Mouse (Mus musculus): ENCODE measurements around the gene Ncapd3.
A peak's percentile ranks its signal among the peaks of the same experiment; 100 is the strongest.

The Ncapd3 gene

DNA sequence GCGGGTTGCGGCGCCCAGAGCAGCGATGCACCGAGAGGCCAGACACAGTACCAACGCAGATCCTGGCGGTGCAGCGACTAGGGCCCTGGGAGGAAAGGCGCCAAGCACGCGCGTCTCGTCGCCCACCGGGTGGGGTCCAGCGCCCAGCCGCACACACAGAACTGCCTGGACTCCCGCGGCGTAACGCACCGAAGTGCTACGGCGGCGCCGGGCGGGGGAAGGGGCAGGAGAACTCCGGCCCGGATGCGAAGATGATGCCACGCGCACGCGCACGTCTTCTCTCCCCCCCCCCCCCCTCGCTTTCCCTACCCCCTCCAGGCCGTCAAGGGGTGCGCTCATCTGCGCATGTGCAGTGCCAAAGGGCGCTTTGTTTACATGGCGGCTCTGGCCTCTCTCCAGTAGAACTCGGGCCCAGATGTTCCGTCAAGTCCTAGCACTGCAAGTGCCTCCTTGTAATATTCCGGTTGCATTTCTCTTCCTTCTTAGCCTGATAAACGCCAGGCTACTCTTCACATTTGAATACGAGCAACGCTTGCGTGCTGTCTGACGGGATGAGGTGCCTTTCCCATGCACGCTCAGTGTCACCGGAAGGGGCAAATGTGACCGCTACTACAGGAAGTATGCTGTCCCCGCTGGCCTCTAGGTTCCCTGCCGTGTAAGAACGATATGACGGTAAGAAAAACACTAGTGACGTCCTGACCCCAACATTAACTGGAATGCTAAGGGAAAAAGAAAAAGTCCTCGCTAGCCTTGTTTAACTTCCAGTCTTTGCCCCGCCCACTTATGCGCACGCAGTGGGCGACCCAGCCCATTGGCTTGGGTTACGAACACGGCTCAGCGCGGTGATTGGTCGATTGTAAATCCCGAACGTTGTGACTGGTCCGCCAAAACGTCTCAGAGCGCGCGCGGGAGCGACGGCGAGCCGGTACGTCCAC, at the start of gene Ncapd3, which contains the start of gene Vps26b:
Gene Ncapd3, plus strand, starts transcription at position 348 of the 935 bp plus-strand sequence.
Gene Vps26b, minus strand, starts transcription at position 238 of the 935 bp plus-strand sequence.
- peak; percentile 90 for DNase-seq (ENCODE audit: low spot score)

DNA sequence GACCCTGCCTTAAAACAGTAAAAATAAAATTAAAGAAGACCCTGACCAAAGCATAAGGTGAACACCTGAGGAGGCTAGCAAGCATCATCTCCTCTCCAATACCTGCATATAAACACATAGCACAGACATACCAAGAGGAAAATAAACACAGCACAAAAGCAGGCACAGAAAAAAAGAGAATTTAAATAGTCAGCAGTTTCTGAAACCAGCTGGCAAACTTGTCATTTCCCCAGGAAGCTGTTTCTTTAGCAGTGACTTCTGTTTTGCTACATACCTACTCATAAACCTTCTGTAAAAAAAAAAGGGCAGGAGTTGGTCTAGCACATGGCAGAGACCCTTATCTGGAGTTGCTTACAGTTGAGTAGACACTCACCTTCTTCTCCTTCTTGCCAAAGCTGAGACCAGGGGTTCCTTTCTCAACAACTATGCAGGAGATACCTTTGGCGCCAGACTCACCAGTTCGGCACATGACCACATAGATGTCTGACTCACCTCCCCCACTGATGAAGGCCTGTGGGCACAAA, 44.8 kb upstream of the Ncapd3 start:
- no peak for DNase-seq (ENCODE audit: low spot score)

DNA sequence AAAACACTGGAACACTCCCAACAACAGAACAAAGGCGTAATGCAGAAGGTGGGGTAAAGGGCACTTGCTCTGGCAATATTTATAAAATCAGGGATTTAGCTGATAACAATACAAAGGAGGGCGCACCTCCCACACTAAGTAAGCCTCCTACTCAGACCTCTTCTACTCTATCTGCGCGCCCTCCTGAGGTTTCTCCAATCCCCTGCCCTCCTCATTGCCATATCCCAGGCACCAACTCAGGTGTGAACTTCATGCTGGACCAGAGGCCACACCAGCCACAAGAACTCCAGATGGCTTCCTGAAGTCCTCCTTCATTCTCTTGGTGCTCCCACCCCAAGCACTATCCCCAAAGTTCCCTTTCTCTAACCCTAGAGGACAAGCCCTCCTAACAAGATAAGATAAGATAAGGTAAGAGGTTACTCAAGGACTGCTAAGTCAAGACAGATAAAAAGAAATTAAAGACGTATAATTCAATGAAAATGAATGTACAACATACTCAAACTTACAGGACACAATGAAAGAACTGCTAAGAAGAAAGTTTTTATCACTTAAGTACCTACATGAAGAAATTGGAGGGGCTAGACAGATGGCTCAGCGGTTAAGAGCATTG, 44.2 kb upstream of the Ncapd3 start:
- DNase-seq (ENCODE audit: low spot score), result no peak

DNA sequence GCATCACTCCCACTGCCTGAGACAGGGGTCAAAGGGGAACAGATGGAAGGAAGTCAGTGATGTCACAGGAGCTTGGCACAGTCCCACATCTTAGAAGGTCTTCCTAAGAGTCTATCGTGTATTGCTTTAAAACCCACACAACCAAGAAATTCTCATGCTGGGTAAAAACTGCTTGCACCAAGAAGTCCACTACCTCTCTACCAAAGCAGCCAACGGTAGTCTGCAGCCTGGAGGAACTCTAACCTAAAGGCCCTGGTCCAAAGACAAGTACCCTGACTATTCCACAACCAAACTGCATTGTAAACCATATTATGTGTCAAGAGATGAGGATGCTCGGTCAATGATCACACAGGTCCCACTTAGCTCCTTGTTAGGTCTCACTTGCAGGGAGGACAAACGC, 39.8 kb upstream of the Ncapd3 start:
- no peak for DNase-seq (ENCODE audit: low spot score)

DNA sequence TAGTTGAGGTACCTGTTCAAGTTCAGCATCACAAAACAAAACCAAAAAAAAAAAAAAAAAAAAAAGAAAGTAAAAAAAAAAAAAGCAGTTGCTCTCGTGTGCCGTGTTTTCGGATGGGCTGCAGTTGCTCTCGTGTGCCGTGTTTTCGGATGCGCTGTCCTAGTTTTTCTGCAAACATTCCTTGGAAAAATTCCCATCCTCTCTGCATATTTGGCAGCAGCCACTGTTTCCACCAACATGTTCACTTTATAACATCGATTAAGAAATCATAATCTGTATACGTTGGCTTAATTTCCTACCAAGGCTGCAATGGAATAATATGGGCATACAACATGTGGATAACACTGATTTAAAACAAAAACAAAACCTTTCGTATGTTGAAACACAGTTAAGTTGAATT, 36.9 kb upstream of the Ncapd3 start:
- no peak for DNase-seq (ENCODE audit: low spot score)

DNA sequence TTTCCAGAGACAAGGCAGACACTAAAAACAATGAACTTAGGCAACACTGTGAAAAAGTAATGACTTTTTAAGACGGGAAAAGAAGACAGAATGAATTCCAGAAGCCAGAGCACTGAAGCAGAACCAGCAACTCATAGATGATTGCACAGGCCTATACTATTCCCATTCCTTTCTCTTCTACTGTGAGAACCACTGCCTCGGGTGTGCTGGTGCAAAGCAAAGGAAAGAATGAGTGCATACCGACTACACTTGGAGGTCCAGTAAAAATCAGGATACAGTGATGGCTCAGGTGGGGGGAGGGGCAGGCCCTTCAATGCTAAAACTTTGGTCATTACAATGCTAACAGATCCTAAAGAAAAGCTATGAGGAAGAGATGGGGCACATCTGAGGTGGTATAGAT, 36.1 kb upstream of the Ncapd3 start:
- DNase-seq (ENCODE audit: low spot score), result no peak

DNA sequence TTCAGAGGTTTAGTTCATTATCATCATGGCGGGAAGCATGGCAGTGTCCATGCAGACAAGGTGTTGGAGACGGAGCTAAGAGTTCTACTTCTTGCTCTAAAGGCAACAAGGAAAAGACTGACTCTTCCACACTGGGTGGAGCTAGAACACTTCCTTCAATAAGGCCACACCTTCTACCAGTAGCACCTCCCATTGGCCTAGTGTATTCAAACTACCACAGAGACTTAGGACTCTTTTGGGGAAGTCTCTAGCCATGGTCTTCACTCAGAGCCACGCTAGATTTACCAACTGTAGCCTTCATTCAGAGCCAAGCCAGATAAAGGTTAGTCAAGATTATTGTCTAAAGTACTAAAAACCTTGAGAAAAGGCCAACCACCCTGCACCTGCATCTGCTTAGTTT, 32.9 kb upstream of the Ncapd3 start:
- no peak for DNase-seq (ENCODE audit: low spot score)

DNA sequence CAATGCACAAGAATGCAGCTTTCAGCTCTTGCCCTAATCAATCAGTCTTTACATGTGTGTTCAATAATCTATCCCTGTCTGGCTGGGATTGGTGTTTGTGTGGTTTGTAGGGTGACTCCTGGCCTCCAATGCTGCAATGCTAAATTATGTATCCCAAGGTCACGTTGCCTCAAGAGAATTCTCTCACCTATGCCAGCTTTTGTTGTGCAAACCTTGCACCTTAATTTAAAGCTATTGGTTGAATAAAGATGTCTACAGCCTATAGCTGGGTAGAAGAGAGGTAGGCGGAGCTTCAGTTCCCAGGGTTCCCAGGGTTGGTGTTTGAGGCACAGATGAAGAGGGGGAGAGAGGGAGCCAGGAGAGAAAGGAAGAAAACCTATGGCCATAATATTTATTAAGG, 32.5 kb upstream of the Ncapd3 start:
- DNase-seq (ENCODE audit: low spot score), result no peak

DNA sequence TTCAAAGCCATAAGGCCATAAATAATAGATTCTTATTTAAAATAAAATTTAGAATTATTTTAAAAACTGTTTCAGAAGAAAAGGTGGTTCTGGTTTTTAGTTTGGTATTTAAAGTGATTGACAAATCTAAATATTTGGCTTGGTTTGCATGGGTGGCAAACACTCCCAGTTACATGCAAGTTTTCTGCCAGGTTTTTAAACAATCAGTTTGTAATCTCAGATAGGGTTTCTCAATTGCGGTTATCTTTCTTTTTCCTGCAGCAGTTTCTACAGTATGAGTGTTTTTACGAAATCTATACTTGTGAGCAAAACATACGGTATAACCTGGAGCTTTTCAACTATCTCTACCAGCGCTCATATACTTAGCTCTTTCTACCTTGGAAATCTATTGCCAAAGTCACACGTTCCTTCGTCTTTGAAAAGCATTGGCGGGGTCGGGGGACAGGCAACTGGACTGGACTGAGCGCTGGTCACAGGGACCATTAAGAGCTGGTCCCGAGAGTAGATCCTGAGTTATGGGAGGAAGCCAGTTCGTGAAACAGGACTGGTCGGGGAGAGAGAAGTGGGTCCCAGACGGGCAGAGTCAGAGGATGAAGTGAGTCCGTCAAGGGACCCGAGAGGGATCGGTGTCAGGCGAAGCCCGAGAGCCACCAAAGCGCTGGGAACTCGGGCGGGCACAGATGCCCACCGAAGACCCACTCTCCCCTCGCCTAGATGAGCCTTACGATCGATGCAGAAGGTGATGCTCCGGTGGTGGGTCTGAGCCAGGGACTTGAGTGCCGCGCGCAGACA, 31.1 kb upstream of the Ncapd3 start:
- peak; percentile 6 for DNase-seq (ENCODE audit: low spot score)

DNA sequence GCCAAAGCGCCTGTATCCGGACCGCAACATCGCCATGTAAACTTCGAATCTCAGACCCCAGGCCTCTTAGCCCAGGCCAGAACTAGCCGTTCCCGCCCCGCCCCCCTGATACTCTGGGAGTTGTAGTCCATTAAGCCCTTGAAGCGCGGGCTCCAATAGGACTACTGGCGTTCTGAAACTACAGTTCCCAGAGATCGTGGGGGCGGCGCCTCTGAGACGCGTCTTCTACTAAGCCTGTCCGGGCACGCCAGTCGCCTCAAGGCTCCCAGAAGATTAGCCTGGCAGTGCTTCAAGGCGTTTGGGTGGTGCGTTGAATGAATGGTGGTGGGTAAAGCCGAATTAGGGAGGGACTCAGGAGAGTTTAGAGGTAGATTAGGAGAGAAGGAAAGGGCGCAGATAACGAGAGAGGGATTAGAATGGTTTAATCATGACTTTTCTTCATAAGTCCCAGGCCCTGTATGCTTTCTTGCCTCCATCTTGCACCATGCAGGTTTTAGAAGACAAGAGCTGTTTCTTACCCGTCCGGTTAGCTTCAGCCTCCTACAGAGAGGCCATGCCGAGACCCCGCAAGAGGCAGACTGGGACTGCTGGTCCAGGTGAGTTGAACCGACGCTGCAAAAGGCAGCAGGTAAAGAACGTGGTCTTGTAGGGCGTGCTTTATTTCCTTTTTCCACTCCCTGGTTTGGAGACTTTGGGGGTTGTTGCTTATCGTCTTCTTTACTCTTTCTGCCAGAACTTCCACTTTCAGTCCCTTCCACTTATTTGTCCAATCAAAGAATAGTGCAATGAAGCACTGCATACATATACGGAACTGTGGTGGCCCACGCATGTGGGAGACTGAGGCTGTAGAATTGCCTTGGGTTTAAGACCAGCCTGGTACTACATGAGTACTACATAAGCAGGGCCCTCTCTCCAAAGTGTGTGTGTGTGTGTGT, 30.2 kb upstream of the Ncapd3 start, which contains the start of the genes Acad8 and Thyn1:
Gene Acad8, minus strand, starts transcription at position 106 of the 935 bp plus-strand sequence.
Gene Thyn1, plus strand, starts transcription at position 250 of the 935 bp plus-strand sequence.
- DNase-seq (ENCODE audit: low spot score), result peak; percentile 83

DNA sequence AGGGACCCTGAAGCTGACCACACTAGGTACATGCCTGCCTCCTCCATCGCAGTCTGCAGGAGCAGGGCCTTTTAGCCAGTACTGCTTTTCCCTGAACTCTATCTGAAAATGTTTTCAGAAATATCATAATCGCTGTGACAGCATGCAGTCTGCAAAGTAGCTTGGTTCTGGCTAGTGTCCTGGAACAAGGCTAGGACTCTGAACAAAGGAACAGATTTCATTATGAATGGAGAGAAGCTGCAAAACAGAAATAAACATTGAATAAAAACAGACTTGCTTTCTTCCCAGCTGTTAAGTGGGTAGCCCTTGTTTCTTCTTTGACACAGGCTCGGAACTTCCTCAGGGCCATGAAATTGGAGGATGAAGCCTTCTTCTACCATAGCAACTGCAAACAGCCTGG, 24.7 kb upstream of the Ncapd3 start:
- no peak for DNase-seq (ENCODE audit: low spot score)

DNA sequence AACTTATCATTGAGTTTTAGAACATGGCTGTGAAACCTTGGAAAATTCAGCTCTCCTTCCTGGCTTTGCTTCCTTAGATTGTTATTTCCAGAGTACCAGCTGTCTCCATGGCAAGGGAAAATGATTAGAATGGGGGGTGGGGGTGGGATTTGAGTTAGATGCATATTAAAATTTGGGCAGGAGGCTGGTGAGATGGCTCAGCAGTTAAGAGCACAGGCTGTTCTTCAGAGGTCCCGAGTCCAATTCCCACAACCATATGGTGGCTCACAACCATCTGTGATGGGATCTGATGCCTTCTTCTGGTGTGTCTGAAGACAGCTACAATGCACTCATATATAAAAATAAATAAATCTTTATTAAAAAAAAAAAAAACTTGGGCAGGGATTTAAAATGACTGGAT, 24.0 kb upstream of the Ncapd3 start:
- DNase-seq (ENCODE audit: low spot score), result no peak

DNA sequence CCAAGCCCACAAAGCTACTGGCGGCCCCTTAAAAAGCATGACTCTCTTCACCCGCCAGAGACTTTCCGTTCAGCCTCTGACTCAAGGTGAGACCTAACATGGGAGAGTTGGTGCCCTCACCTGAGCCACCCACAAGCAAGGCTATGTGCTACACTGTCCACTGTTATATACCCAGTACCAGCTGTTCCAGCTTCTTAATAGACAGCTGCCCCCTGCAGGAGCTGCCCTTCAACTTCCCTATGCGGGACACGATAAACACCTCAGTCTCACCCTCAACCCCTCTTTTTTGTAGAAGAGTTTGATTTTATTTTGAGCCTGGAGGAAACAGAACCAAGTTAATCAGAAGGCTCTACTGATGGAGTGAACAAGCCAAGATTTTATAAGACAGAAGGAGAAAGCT, 23.1 kb upstream of the Ncapd3 start:
- DNase-seq (ENCODE audit: low spot score), result no peak

DNA sequence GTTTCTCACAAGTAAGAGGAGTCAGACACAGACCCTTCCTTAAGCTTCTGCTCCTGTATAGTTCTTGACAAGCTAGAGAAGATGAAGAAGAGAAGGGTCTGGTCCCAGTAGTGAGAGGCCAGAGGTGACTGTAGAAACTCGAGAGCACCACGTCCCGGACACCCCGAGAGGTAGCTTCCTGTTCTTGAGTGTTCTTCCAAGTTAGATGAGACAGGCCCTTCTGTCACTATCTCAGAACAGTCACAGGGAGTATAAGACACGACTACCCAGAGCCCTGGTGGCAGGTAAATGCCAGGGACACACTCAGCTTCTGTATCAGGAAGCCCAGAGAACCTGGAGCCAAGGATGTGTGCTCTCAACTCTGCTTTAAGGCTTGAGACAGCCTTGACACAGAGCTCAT, 20.7 kb upstream of the Ncapd3 start:
- DNase-seq (ENCODE audit: low spot score), result no peak

DNA sequence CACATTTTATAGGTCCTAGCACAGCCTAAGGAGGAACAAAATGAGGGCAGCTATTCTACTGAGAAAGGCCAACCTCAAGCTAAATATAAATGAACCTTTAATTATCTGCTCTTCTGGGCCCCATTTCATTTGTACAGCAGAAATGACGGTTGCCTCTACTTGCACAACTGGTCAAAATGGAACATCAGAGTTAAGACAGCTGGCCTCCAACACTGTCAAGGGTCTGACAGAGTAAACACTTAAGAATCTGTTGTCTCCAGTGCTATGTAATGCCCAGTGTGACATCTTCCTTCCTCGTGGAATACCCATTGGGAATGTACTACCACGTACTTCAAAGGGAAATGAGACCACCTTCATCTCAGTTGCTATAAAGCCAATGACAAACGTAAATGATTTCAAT, 18.4 kb upstream of the Ncapd3 start:
- no peak for DNase-seq (ENCODE audit: low spot score)

DNA sequence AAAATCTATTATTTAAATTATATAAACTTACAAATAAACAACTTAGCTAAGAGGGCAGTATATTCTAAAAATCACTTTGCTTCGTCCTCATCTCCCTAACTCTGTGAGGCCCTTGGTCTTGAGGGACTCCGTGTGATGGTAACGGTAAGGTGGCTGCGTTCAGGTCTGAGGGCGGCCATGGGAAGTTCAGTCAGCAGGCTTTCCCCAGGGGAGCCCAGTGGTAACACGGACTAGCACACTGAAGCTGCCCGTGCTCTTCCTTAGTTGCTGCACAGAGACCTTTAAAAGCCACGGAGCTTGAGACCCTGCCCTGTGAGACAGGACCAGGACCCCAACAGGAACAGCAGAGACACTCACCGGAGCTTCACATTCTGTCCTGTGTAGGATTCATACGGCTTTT, 11.0 kb upstream of the Ncapd3 start:
- DNase-seq (ENCODE audit: low spot score), result no peak

DNA sequence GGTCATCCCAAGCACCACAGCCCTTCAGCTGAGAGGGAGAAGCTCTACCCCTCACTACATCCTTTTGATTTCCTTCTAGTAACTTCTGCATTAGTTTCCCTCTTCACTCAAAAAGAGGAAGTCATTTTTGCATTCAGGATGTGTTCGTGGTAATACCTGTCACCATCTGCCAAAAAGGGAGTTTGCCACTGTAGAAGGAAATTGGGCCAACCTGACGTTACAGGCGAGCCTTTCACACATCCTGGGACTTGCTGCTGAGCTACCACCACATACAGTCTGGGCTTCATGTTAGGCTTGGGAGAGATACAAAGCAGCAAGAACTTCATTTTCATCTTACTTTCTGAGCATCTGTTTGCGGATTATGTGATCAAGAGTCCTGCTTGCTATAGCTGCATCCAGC, 6.3 kb upstream of the Ncapd3 start:
- no peak for DNase-seq (ENCODE audit: low spot score)

DNA sequence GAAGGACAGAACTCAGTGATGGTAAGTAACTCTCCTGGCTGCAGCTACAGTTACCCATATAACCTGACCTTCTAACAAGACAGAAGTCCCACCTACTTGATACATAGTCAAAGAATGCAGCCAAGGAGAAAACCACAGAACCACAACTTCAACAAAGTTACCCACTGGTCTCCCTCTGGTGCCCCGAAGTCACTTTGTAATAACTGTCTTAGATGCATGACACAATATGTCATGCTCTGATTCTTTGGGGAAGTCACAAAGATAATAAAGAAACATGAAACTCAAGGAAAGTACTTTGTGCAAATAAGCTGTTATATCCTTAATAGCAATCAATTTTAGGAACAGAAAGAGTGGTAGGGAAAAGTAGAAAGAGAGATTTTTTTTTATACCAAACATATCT, 3.3 kb upstream of the Ncapd3 start:
- DNase-seq (ENCODE audit: low spot score), result no peak

DNA sequence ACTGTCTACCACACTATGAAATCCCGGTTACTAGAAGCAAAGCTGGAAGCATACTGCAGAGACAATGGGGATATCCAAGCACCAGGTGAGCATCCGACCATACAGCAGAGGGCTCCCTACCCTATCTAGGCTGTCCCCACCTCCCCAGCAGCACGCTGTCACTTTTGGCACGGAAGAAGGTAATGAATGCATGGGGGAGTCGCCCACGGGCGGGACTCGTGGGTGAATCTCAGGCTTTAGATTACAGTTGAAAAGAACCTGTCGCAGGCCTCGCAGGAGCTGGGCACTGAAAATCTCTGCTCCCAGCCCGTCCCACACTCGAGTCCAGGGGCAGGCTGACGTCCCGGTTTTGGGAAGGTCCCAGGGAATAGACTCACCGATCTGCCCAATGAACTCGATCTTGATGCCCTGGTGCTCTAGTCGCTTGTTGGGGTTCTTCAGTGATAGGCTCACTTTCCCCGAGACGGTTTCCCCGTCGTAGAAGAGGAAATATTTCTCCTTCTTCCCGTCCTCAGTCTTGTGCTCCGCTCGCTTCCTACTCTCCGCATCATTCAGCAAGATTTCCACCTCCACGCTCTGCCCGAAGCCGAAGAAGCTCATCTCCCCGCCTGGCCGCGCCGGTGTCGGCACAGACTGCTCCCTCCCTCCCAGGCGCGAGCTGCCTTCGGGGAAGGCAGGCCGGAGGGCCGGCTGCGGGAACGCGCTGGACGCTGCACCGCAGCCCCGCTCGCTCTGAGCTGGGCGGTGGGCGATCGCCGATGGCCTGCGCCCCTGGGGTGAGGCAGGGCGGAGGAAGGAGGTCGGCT, 750 bp upstream of the Ncapd3 start:
- DNase-seq (ENCODE audit: low spot score), result peak; percentile 9

DNA sequence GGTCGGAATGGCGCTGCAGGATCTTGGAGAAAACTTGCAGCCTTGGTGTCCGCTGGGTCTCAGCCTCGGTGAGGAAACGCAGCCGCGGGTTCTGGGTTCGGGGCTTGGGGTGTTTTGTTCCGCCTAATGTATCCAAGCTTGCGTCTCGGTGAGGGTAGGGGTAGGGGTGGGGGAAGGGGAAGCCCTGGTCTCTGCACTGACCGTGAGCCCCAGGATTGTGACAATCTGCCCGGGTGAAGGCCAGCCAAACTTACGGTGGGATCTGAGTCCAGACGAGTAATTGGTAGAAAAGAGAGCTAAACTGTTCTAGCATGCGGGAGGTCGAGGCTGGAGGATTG, 757 bp downstream of the Ncapd3 start:
- no peak for DNase-seq (ENCODE audit: low spot score)
